Mouse (Mus musculus): ENCODE measurements around the gene Ddc.

GRCm38 (mm10) chr11:11891832-11892231 is 6.1 kb downstream of the Ddc start:
- no peak for TF ChIP-seq CTCF (IDR thresholded peaks at IDR 0.05; ENCODE audit: low read depth)
- TF ChIP-seq EP300 (IDR thresholded peaks at IDR 0.05; ENCODE audit: low read depth), result no peak
